Mouse (Mus musculus) CH12.LX (cell line): Measurements from ENCODE around the gene Calm5.

Experiments used
- CHD2 ChIP-seq: IDR thresholded peaks from 2 replicates; pipeline ENCODE4 v1.6.1; 2011; ENCODE audit warnings: low read length, improper control_type of control experiment
- CTCF ChIP-seq, 2 experiments: IDR thresholded peaks in 1 of 2; conservative IDR thresholded peaks in 1 of 2; 2 replicates each; pipeline ENCODE4 v1.5.1; 2011 to 2012; ENCODE audit warnings: low read depth in 2 of 2, low read length in 2 of 2, improper control_type of control experiment in 1 of 2, inconsistent platforms in 1 of 2, mild to moderate bottlenecking in 1 of 2, moderate library complexity in 1 of 2
- ELF1 ChIP-seq: IDR thresholded peaks from 2 replicates; pipeline ENCODE4 v1.6.1; 2014; ENCODE audit warnings: low read depth, mild to moderate bottlenecking, inconsistent platforms, low read length, improper control_type of control experiment
- EP300 ChIP-seq: IDR thresholded peaks from 2 replicates; pipeline ENCODE4 v1.6.1; 2011; ENCODE audit warnings: low read length, improper control_type of control experiment
- IRF4 ChIP-seq: IDR thresholded peaks from 2 replicates; pipeline ENCODE4 v1.6.1; 2014; ENCODE audit warnings: low read depth, mild to moderate bottlenecking, inconsistent platforms, low read length, improper control_type of control experiment
- JUND ChIP-seq: conservative IDR thresholded peaks from 2 replicates; pipeline ENCODE4 v1.6.1; 2011; ENCODE audit warnings: low read depth, low read length, improper control_type of control experiment
- MAFK ChIP-seq: IDR thresholded peaks from 2 replicates; pipeline ENCODE4 v1.6.1; 2011; ENCODE audit warnings: low read length, improper control_type of control experiment; ENCODE audit not compliant: insufficient replicate concordance
- MAX ChIP-seq: IDR thresholded peaks from 2 replicates; pipeline ENCODE4 v1.6.1; 2011; ENCODE audit warnings: low read length, improper control_type of control experiment
- POLR2A ChIP-seq: IDR thresholded peaks from 2 replicates; pipeline ENCODE4 v1.6.1; 2011; ENCODE audit warnings: low read depth, mild to moderate bottlenecking, improper control_type of control experiment, low read length
- POLR2AphosphoS2 ChIP-seq: IDR thresholded peaks from 2 replicates; pipeline ENCODE4 v1.6.1; 2011; ENCODE audit warnings: low read depth, low read length, improper control_type of control experiment
- SMC3 ChIP-seq: IDR thresholded peaks from 2 replicates; pipeline ENCODE4 v1.6.1; 2011; ENCODE audit warnings: low read depth, low read length, improper control_type of control experiment
- TBP ChIP-seq: conservative IDR thresholded peaks from 2 replicates; pipeline ENCODE4 v1.6.1; 2011; ENCODE audit warnings: low read depth, low read length, improper control_type of control experiment
- ZMIZ1 ChIP-seq: IDR thresholded peaks from 2 replicates; pipeline ENCODE4 v1.6.1; 2012; ENCODE audit warnings: low read depth, mild to moderate bottlenecking, inconsistent platforms, low read length, improper control_type of control experiment

DNA sequence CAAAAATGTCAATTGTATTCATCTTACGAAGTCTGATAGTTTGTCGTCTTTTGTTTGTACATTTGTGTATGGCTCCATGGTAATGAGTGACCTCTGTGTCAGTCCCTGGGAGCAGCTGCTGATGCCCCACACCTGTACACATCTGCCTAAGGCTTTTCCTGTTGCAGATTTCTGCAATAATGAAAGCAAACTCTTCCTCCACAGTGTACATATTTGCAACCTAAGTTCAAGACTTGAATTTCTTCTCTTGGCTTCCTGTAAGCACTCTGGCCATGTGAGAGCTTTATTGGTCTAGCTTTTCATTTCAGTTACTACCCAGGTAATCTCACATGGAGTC is 35.3 kb upstream of the Calm5 start:
- TF ChIP-seq CHD2 (no peak), EP300 (no peak), MAX (no peak), POLR2AphosphoS2 (no peak), SMC3 (no peak), ZMIZ1 (no peak), ELF1 (no peak), TBP (no peak), MAFK (no peak), POLR2A (no peak), JUND (no peak), CTCF (conservative IDR thresholded peaks at IDR 0.05 in 1 of 2, IDR thresholded peaks at IDR 0.05 in 1 of 2; ENCODE audit: low read depth in 2 of 2, low read length in 2 of 2) (no peak), IRF4 (no peak)
